Mouse (Mus musculus): Measurements from ENCODE around the gene Slc15a1.

GRCm38 (mm10) chr14:121425004-121425793 lies 79.9 kb downstream of the Slc15a1 start:
- no peak for TF ChIP-seq POLR2A (IDR thresholded peaks at IDR 0.05; ENCODE audit: low read depth, low read length)
- TF ChIP-seq CTCF (conservative IDR thresholded peaks at IDR 0.05; ENCODE audit: insufficient read depth, insufficient read length, low read depth, low read length) = no peak

All from kidney, adult 2 months (tissue).